Mouse (Mus musculus) MEL (cell line): ENCODE results near the gene Ctnnbip1. TPM values are rescaled to one million over a fixed set of nuclear protein-coding genes. Genes with fewer than 3 reads are reported as not detected.

Experiments
- DNase-seq: peaks from one replicate; pipeline ENCODE4 v3.0.0; 2011; ENCODE audit warnings: low read depth, low spot score
- H3K27ac ChIP-seq: 2 replicates; pipeline ENCODE4 v1.5.1; 2012; ENCODE audit warnings: low read depth, mild to moderate bottlenecking, control low read depth, low read length, moderate library complexity; ENCODE audit not compliant: control insufficient read depth
- H3K27me3 ChIP-seq, 2 experiments: fragments of 150-350 bp in 1 of 2; sonication (generic) in 1 of 2; 2 replicates each; pipeline ENCODE4 v1.6.1; 2012; ENCODE audit warnings: low read length in 2 of 2, mild to moderate bottlenecking in 2 of 2, improper control_type of control experiment in 1 of 2, moderate library complexity in 1 of 2; ENCODE audit not compliant: insufficient read depth in 2 of 2, control insufficient read depth in 1 of 2
- H3K36me3 ChIP-seq, 2 experiments: 2 replicates each; pipeline ENCODE4 v1.6.1; 2012 to 2014; ENCODE audit warnings: low read length in 2 of 2, improper control_type of control experiment in 1 of 2, inconsistent platforms in 1 of 2, mild to moderate bottlenecking in 1 of 2; ENCODE audit not compliant: insufficient read depth in 2 of 2, control insufficient read depth in 1 of 2
- H3K4me1 ChIP-seq, 2 experiments: fragments of 150-350 bp in 1 of 2; sonication (generic) in 1 of 2; 2 replicates each; pipeline ENCODE4 v1.6.1; 2012; ENCODE audit warnings: low read length in 2 of 2, improper control_type of control experiment in 1 of 2, mild to moderate bottlenecking in 1 of 2; ENCODE audit not compliant: insufficient read depth in 2 of 2, control insufficient read depth in 1 of 2
- H3K4me3 ChIP-seq, 2 experiments: fragments of 150-350 bp in 1 of 2; sonication (generic) in 1 of 2; 2 replicates each; pipeline ENCODE4 v1.5.1; 2012; ENCODE audit warnings: low read depth in 2 of 2, low read length in 2 of 2, mild to moderate bottlenecking in 2 of 2, moderate library complexity in 2 of 2, control low read depth in 1 of 2, improper control_type of control experiment in 1 of 2; ENCODE audit not compliant: control insufficient read depth in 1 of 2, insufficient read depth in 1 of 2
- H3K79me2 ChIP-seq: 2 replicates; pipeline ENCODE4 v1.6.1; 2012; ENCODE audit warnings: mild to moderate bottlenecking, low read length, moderate library complexity; ENCODE audit not compliant: control insufficient read depth, poor library complexity, insufficient read depth
- H3K9ac ChIP-seq: 2 replicates; pipeline ENCODE4 v1.6.1; 2012; ENCODE audit warnings: low read depth, mild to moderate bottlenecking, control low read depth, low read length, moderate library complexity; ENCODE audit not compliant: control insufficient read depth, poor library complexity, severe bottlenecking
- H3K9me3 ChIP-seq: fragments of 150-350 bp; sonication (generic); replicated peaks from 2 replicates; pipeline ENCODE4 v1.6.1; 2012; ENCODE audit warnings: mild to moderate bottlenecking, low read length, improper control_type of control experiment, moderate library complexity; ENCODE audit not compliant: insufficient read depth
- BHLHE40 ChIP-seq: IDR thresholded peaks from 2 replicates; pipeline ENCODE4 v1.6.1; 2012; ENCODE audit warnings: low read depth, mild to moderate bottlenecking, inconsistent platforms, low read length, improper control_type of control experiment, borderline replicate concordance
- CHD1 ChIP-seq: IDR thresholded peaks from 2 replicates; pipeline ENCODE4 v1.6.1; 2012; ENCODE audit warnings: low read depth, mild to moderate bottlenecking, inconsistent platforms, low read length, improper control_type of control experiment
- CHD2 ChIP-seq: IDR thresholded peaks from 2 replicates; pipeline ENCODE4 v1.6.1; 2011; ENCODE audit warnings: low read length, improper control_type of control experiment
- CTCF ChIP-seq, 3 experiments: IDR thresholded peaks in 2 of 3; conservative IDR thresholded peaks in 1 of 3; 2 replicates each; pipeline ENCODE4 v1.5.1; 2011 to 2012; ENCODE audit warnings: low read length in 3 of 3, low read depth in 2 of 3, mild to moderate bottlenecking in 2 of 3, improper control_type of control experiment in 1 of 3, inconsistent platforms in 1 of 3, mixed read lengths in 1 of 3, moderate library complexity in 1 of 3; ENCODE audit not compliant: control insufficient read depth in 1 of 3, insufficient read depth in 1 of 3, poor library complexity in 1 of 3, severe bottlenecking in 1 of 3
- ELF1 ChIP-seq: IDR thresholded peaks from 2 replicates; pipeline ENCODE4 v1.6.1; 2014; ENCODE audit warnings: low read depth, mild to moderate bottlenecking, inconsistent platforms, low read length, improper control_type of control experiment, moderate library complexity
- GATA1 ChIP-seq: IDR thresholded peaks from 2 replicates; pipeline ENCODE4 v1.6.1; 2011; ENCODE audit warnings: low read depth, low read length, improper control_type of control experiment
- HCFC1 ChIP-seq: IDR thresholded peaks from 2 replicates; pipeline ENCODE4 v1.6.1; 2012; ENCODE audit warnings: low read depth, mild to moderate bottlenecking, inconsistent platforms, low read length, improper control_type of control experiment, moderate library complexity
- JUND ChIP-seq: IDR thresholded peaks from 2 replicates; pipeline ENCODE4 v1.6.1; 2011; ENCODE audit warnings: low read depth, mild to moderate bottlenecking, improper control_type of control experiment, low read length
- KAT2A ChIP-seq: conservative IDR thresholded peaks from 2 replicates; pipeline ENCODE4 v1.6.1; 2012; ENCODE audit warnings: low read depth, low read length, improper control_type of control experiment, inconsistent platforms
- MAFK ChIP-seq: IDR thresholded peaks from 2 replicates; pipeline ENCODE4 v1.6.1; 2011; ENCODE audit warnings: low read depth, mild to moderate bottlenecking, low read length, improper control_type of control experiment, borderline replicate concordance
- MAX ChIP-seq: IDR thresholded peaks from 2 replicates; pipeline ENCODE4 v1.6.1; 2011; ENCODE audit warnings: low read length, improper control_type of control experiment
- MXI1 ChIP-seq: IDR thresholded peaks from 2 replicates; pipeline ENCODE4 v1.6.1; 2011; ENCODE audit warnings: mild to moderate bottlenecking, low read depth, low read length, improper control_type of control experiment
- MYC ChIP-seq: IDR thresholded peaks from 2 replicates; pipeline ENCODE4 v1.6.1; 2011; ENCODE audit warnings: low read depth, mild to moderate bottlenecking, low read length, improper control_type of control experiment, moderate library complexity
- NRF1 ChIP-seq: IDR thresholded peaks from 2 replicates; pipeline ENCODE4 v1.6.1; 2014; ENCODE audit warnings: low read depth, mild to moderate bottlenecking, inconsistent platforms, low read length, improper control_type of control experiment, moderate library complexity; ENCODE audit not compliant: poor library complexity, insufficient read depth, severe bottlenecking
- POLR2A ChIP-seq, 2 experiments: IDR thresholded peaks; 2 replicates each; pipeline ENCODE4 v1.6.1; 2011 to 2012; ENCODE audit warnings: low read length in 2 of 2, mild to moderate bottlenecking in 2 of 2, control low read depth in 1 of 2, improper control_type of control experiment in 1 of 2, low read depth in 1 of 2, moderate library complexity in 1 of 2; ENCODE audit not compliant: control insufficient read depth in 1 of 2, insufficient read depth in 1 of 2, poor library complexity in 1 of 2
- POLR2AphosphoS5 ChIP-seq: IDR thresholded peaks from 2 replicates; pipeline ENCODE4 v1.6.1; 2012; ENCODE audit warnings: low read depth, borderline replicate concordance, mild to moderate bottlenecking, inconsistent platforms, low read length, moderate library complexity, mixed read lengths
- RCOR1 ChIP-seq: IDR thresholded peaks from 2 replicates; pipeline ENCODE4 v1.6.1; 2012; ENCODE audit warnings: low read depth, mild to moderate bottlenecking, inconsistent platforms, low read length, improper control_type of control experiment
- SMC3 ChIP-seq: IDR thresholded peaks from 2 replicates; pipeline ENCODE4 v1.6.1; 2011; ENCODE audit warnings: low read depth, low read length, improper control_type of control experiment
- UBTF ChIP-seq: IDR thresholded peaks from 2 replicates; pipeline ENCODE4 v1.6.1; 2012; ENCODE audit warnings: low read depth, mild to moderate bottlenecking, inconsistent platforms, low read length, improper control_type of control experiment, moderate library complexity, borderline replicate concordance; ENCODE audit not compliant: insufficient read depth
- USF1 ChIP-seq: IDR thresholded peaks from 2 replicates; pipeline ENCODE4 v1.6.1; 2014; ENCODE audit warnings: low read depth, mild to moderate bottlenecking, inconsistent platforms, low read length, improper control_type of control experiment, moderate library complexity
- USF2 ChIP-seq, 2 experiments: IDR thresholded peaks; 2 replicates each; pipeline ENCODE4 v1.6.1; 2011 to 2012; ENCODE audit warnings: improper control_type of control experiment in 2 of 2, low read length in 2 of 2, borderline replicate concordance in 1 of 2, inconsistent platforms in 1 of 2, low read depth in 1 of 2, mild to moderate bottlenecking in 1 of 2; ENCODE audit not compliant: insufficient read depth in 1 of 2
- ZC3H11A ChIP-seq: IDR thresholded peaks from 2 replicates; pipeline ENCODE4 v1.6.1; 2012; ENCODE audit warnings: low read depth, mild to moderate bottlenecking, inconsistent platforms, low read length, improper control_type of control experiment
- ZKSCAN1 ChIP-seq: IDR thresholded peaks from 2 replicates; pipeline ENCODE4 v1.6.1; 2012; ENCODE audit warnings: low read depth, mild to moderate bottlenecking, inconsistent platforms, low read length, improper control_type of control experiment, moderate library complexity
- polyA plus RNA-seq, 2 experiments: library from polyadenylated mRNA; stranded (reverse) in 1 of 2; unstranded in 1 of 2; fragments of >175 nt in 1 of 2; fragments of >200 nt in 1 of 2; gene quantifications; 2 replicates each; pipeline versions ENCODE4 v1.2.1 to v1.2.4; 2012; ENCODE audit warnings: low replicate concordance in 2 of 2, low read depth in 1 of 2; ENCODE audit not compliant: insufficient read length in 2 of 2, insufficient read depth in 1 of 2, missing spikeins in 1 of 2
- total RNA-seq: library from RNA; depleted of rRNA; stranded (reverse); fragments of 300-350 nt; gene quantifications from 2 replicates; pipeline ENCODE4 v1.2.3, GENCODE M21; 2012

Ctnnbip1 gene
- total and polyA plus RNA-seq, 3 experiments: 12.7 to 20.2 TPM; not detected in 1

GRCm38 (mm10) chr4:149571209-149571608, 53.2 kb downstream of the Ctnnbip1 start:
- Histone ChIP-seq H3K36me3 (no peaks in the 10 kb centered on the region), H3K4me3 (no peak overlapping the region), H3K27ac (no peak overlapping the region), H3K79me2 (no peaks in the 10 kb centered on the region), H3K9me3 (no peaks in the 10 kb centered on the region), H3K4me1 (no peaks in the 10 kb centered on the region), H3K9ac (no peak overlapping the region), H3K27me3 (no peaks in the 10 kb centered on the region; a peak in 1 of 4 replicates)
- TF ChIP-seq ZC3H11A (no peak), MAFK (no peak), GATA1 (no peak), POLR2A (IDR thresholded peaks at IDR 0.05; ENCODE audit: control insufficient read depth in 1 of 2, insufficient read depth in 1 of 2, low read depth in 1 of 2, low read length in 2 of 2, poor library complexity in 1 of 2) (no peak), MXI1 (no peak), CTCF (IDR thresholded peaks at IDR 0.05 in 2 of 3, conservative IDR thresholded peaks at IDR 0.05 in 1 of 3; ENCODE audit: control insufficient read depth in 1 of 3, insufficient read depth in 1 of 3, low read depth in 2 of 3, low read length in 3 of 3, poor library complexity in 1 of 3, severe bottlenecking in 1 of 3) (no peak), JUND (no peak), BHLHE40 (no peak), CHD2 (no peak), ELF1 (no peak), ZKSCAN1 (no peak), MYC (no peak), NRF1 (no peak), POLR2AphosphoS5 (no peak)
- DNase-seq: no peak

- Histone ChIP-seq H3K9ac (no peak overlapping the region), H3K36me3 (no peaks in the 10 kb centered on the region), H3K79me2 (no peaks in the 10 kb centered on the region), H3K27ac (no peak overlapping the region), H3K9me3 (no peaks in the 10 kb centered on the region), H3K4me1 (no peaks in the 10 kb centered on the region), H3K4me3 (no peak overlapping the region), H3K27me3 (no peaks in the 10 kb centered on the region; a peak in 1 of 4 replicates)
- no peak for DNase-seq
- no peak for TF ChIP-seq UBTF
- no peak for TF ChIP-seq RCOR1
- TF ChIP-seq GATA1: no peak
- TF ChIP-seq MAX: no peak
- TF ChIP-seq KAT2A: no peak
- no peak for TF ChIP-seq MYC
- TF ChIP-seq NRF1: no peak
- no peak for TF ChIP-seq ZKSCAN1
- no peak for TF ChIP-seq SMC3
- no peak for TF ChIP-seq POLR2AphosphoS5
- no peak for TF ChIP-seq MXI1
- TF ChIP-seq USF2 (IDR thresholded peaks at IDR 0.05; ENCODE audit: borderline replicate concordance in 1 of 2, insufficient read depth in 1 of 2, low read depth in 1 of 2, low read length in 2 of 2): no peak
- no peak for TF ChIP-seq ZC3H11A
- no peak for TF ChIP-seq CHD1
- TF ChIP-seq HCFC1: no peak
- no peak for TF ChIP-seq USF1
Measured at GRCm38 (mm10) chr4:149571651-149572149, 53.7 kb downstream of the Ctnnbip1 start.
